Mouse (Mus musculus): Measurements from ENCODE around the gene Atxn7l3. TPM values are rescaled to one million over a fixed set of nuclear protein-coding genes. Genes with fewer than 3 reads are reported as not detected.

Atxn7l3 gene
- polyA plus RNA-seq, 1 experiment: 30.2 TPM

- Histone ChIP-seq H3K4me1 (ENCODE audit: control insufficient read depth, insufficient read depth, insufficient read length, low read length) (no peaks in the 10 kb centered on the region), H3K27ac (ENCODE audit: insufficient read depth, low read depth, low read length) (no peak overlapping the region), H3K27me3 (ENCODE audit: control insufficient read depth, insufficient read depth, low read length) (no peaks in the 10 kb centered on the region), H3K36me3 (ENCODE audit: control insufficient read depth, insufficient read depth, low read length) (no peaks in the 10 kb centered on the region), H3K4me3 (ENCODE audit: low read depth, low read length) (no peak overlapping the region)
- no peak for TF ChIP-seq CTCF (IDR thresholded peaks at IDR 0.05; ENCODE audit: extremely low read depth, insufficient read length, insufficient replicate concordance, low read depth, low read length)
- no peak for TF ChIP-seq POLR2A (IDR thresholded peaks at IDR 0.05; ENCODE audit: low read depth, low read length)
Observed at GRCm38 (mm10) chr11:102329518-102329917, 33.1 kb upstream of the Atxn7l3 start.

- WGBS: 77% methylated on average over 7 of the region's 7 CpGs
- H3K27me3 ChIP-seq (ENCODE audit: control insufficient read depth, insufficient read depth, low read length): no peaks in the 10 kb centered on the region
- no peak overlapping the region for H3K4me3 ChIP-seq (ENCODE audit: low read depth, low read length)
- no peaks in the 10 kb centered on the region for H3K36me3 ChIP-seq (ENCODE audit: control insufficient read depth, insufficient read depth, low read length)
- TF ChIP-seq CTCF (IDR thresholded peaks at IDR 0.05; ENCODE audit: extremely low read depth, insufficient read length, insufficient replicate concordance, low read depth, low read length): no peak
- TF ChIP-seq POLR2A (IDR thresholded peaks at IDR 0.05; ENCODE audit: low read depth, low read length): no peak
- H3K4me1 ChIP-seq (ENCODE audit: control insufficient read depth, insufficient read depth, insufficient read length, low read length): no peaks in the 10 kb centered on the region
- H3K27ac ChIP-seq (ENCODE audit: insufficient read depth, low read depth, low read length): no peak overlapping the region
Observed at GRCm38 (mm10) chr11:102327839-102328238, 31.4 kb upstream of the Atxn7l3 start.

- H3K36me3 ChIP-seq (ENCODE audit: control insufficient read depth, insufficient read depth, low read length): no peaks in the 10 kb centered on the region
- H3K27me3 ChIP-seq (ENCODE audit: control insufficient read depth, insufficient read depth, low read length): no peaks in the 10 kb centered on the region
- no peak for TF ChIP-seq CTCF (IDR thresholded peaks at IDR 0.05; ENCODE audit: extremely low read depth, insufficient read length, insufficient replicate concordance, low read depth, low read length)
- TF ChIP-seq POLR2A (IDR thresholded peaks at IDR 0.05; ENCODE audit: low read depth, low read length): no peak
Observed at GRCm38 (mm10) chr11:102327250-102327649, 30.8 kb upstream of the Atxn7l3 start.

GRCm38 (mm10) chr11:102323516-102323915, 27.1 kb upstream of the Atxn7l3 start:
- peaks cover 5% of the 10 kb centered on the region for H3K4me1 ChIP-seq (ENCODE audit: control insufficient read depth, insufficient read depth, insufficient read length, low read length)
- H3K27ac ChIP-seq (ENCODE audit: insufficient read depth, low read depth, low read length): no peak overlapping the region
- H3K4me3 ChIP-seq (ENCODE audit: low read depth, low read length): no peak overlapping the region
- TF ChIP-seq POLR2A (IDR thresholded peaks at IDR 0.05; ENCODE audit: low read depth, low read length) (no peak), CTCF (IDR thresholded peaks at IDR 0.05; ENCODE audit: extremely low read depth, insufficient read length, insufficient replicate concordance, low read depth, low read length) (no peak)
- no peaks in the 10 kb centered on the region for H3K36me3 ChIP-seq (ENCODE audit: control insufficient read depth, insufficient read depth, low read length)
- 50% methylated on average over 1 of the region's 1 CpGs for WGBS
- H3K27me3 ChIP-seq (ENCODE audit: control insufficient read depth, insufficient read depth, low read length): no peaks in the 10 kb centered on the region

More at GRCm38 (mm10) chr11:102327250-102327649, 30.8 kb upstream of the Atxn7l3 start:
- no peaks in the 10 kb centered on the region for H3K4me1 ChIP-seq (ENCODE audit: control insufficient read depth, insufficient read depth, insufficient read length, low read length)
- WGBS: 58% methylated on average over 5 of the region's 5 CpGs
- H3K27ac ChIP-seq (ENCODE audit: insufficient read depth, low read depth, low read length): no peak overlapping the region
- no peak overlapping the region for H3K4me3 ChIP-seq (ENCODE audit: low read depth, low read length)

GRCm38 (mm10) chr11:102321931-102322330, 25.5 kb upstream of the Atxn7l3 start:
- Histone ChIP-seq H3K4me3 (ENCODE audit: low read depth, low read length) (no peak overlapping the region), H3K27me3 (ENCODE audit: control insufficient read depth, insufficient read depth, low read length) (no peaks in the 10 kb centered on the region), H3K27ac (ENCODE audit: insufficient read depth, low read depth, low read length) (no peak overlapping the region), H3K4me1 (ENCODE audit: control insufficient read depth, insufficient read depth, insufficient read length, low read length) (peaks cover 5% of the 10 kb centered on the region), H3K36me3 (ENCODE audit: control insufficient read depth, insufficient read depth, low read length) (no peaks in the 10 kb centered on the region)
- 90% methylated on average over 6 of the region's 6 CpGs for WGBS
- TF ChIP-seq POLR2A (IDR thresholded peaks at IDR 0.05; ENCODE audit: low read depth, low read length) (no peak), CTCF (IDR thresholded peaks at IDR 0.05; ENCODE audit: extremely low read depth, insufficient read length, insufficient replicate concordance, low read depth, low read length) (no peak)

- Histone ChIP-seq H3K4me1 (ENCODE audit: control insufficient read depth, insufficient read depth, insufficient read length, low read length) (peaks cover 11% of the 10 kb centered on the region), H3K27me3 (ENCODE audit: control insufficient read depth, insufficient read depth, low read length) (no peaks in the 10 kb centered on the region), H3K27ac (ENCODE audit: insufficient read depth, low read depth, low read length) (peak overlapping the region; percentile 77), H3K4me3 (ENCODE audit: low read depth, low read length) (peak overlapping the region; percentile 100), H3K36me3 (ENCODE audit: control insufficient read depth, insufficient read depth, low read length) (peaks cover 1% of the 10 kb centered on the region; the same call in 1 of the 2 replicates)
- 16% methylated on average over 10 of the region's 10 CpGs for WGBS
- TF ChIP-seq POLR2A (IDR thresholded peaks at IDR 0.05; ENCODE audit: low read depth, low read length) (no peak), CTCF (IDR thresholded peaks at IDR 0.05; ENCODE audit: extremely low read depth, insufficient read length, insufficient replicate concordance, low read depth, low read length) (no peak)
Observed at GRCm38 (mm10) chr11:102320686-102321005, 24.2 kb upstream of the Atxn7l3 start.

- Histone ChIP-seq H3K27me3 (ENCODE audit: control insufficient read depth, insufficient read depth, low read length) (no peaks in the 10 kb centered on the region), H3K4me3 (ENCODE audit: low read depth, low read length) (peak overlapping the region; percentile 100), H3K4me1 (ENCODE audit: control insufficient read depth, insufficient read depth, insufficient read length, low read length) (peaks cover 14% of the 10 kb centered on the region), H3K36me3 (ENCODE audit: control insufficient read depth, insufficient read depth, low read length) (peaks cover 2% of the 10 kb centered on the region; the same call in 1 of the 2 replicates), H3K27ac (ENCODE audit: insufficient read depth, low read depth, low read length) (peak overlapping the region; percentile 95)
- WGBS: 1% methylated on average over 38 of the region's 38 CpGs
- peak; percentile 78 for TF ChIP-seq POLR2A (IDR thresholded peaks at IDR 0.05; ENCODE audit: low read depth, low read length)
- TF ChIP-seq CTCF (IDR thresholded peaks at IDR 0.05; ENCODE audit: extremely low read depth, insufficient read length, insufficient replicate concordance, low read depth, low read length): no peak
Observed at GRCm38 (mm10) chr11:102319941-102320685, 23.7 kb upstream of the Atxn7l3 start.

Data from small intestine, adult 2 months (tissue).